Mouse (Mus musculus) yolk sac, embryonic 10.5 days (tissue): ENCODE results near the gene Artn.

ENCODE experiments used
- DNase-seq: peaks from one replicate; pipeline ENCODE4 v3.0.0-alpha.2; 2017; ENCODE audit warnings: low spot score

Artn gene

GRCm38 (mm10) chr4:117929391-117929881 is at the start of gene Artn:
Artn (minus strand) TSS chr4:117929763.
- peak; percentile 61 for DNase-seq

GRCm38 (mm10) chr4:117979181-117979580 is 49.6 kb upstream of the Artn start:
- no peak for DNase-seq

- DNase-seq: no peak
Measured at GRCm38 (mm10) chr4:117978282-117978681, 48.7 kb upstream of the Artn start.

GRCm38 (mm10) chr4:117977841-117978240 is 48.3 kb upstream of the Artn start:
- DNase-seq: no peak

GRCm38 (mm10) chr4:117977371-117977770 is 47.8 kb upstream of the Artn start:
- DNase-seq: no peak

- no peak for DNase-seq
Measured at GRCm38 (mm10) chr4:117975820-117976219, 46.3 kb upstream of the Artn start.

- DNase-seq: no peak
Measured at GRCm38 (mm10) chr4:117974719-117975118, 45.2 kb upstream of the Artn start.

GRCm38 (mm10) chr4:117972999-117973398 is 43.4 kb upstream of the Artn start:
- DNase-seq: no peak

- DNase-seq: peak; percentile 21
Measured at GRCm38 (mm10) chr4:117964346-117965025, 34.9 kb upstream of the Artn start.

GRCm38 (mm10) chr4:117957492-117957891 is 27.9 kb upstream of the Artn start:
- no peak for DNase-seq

GRCm38 (mm10) chr4:117947493-117947892 is 17.9 kb upstream of the Artn start:
- DNase-seq: no peak

- DNase-seq: no peak
Measured at GRCm38 (mm10) chr4:117946639-117947305, 17.2 kb upstream of the Artn start.

GRCm38 (mm10) chr4:117943317-117943716 is 13.8 kb upstream of the Artn start:
- DNase-seq: peak; percentile 10

GRCm38 (mm10) chr4:117936964-117937363 is 7.4 kb upstream of the Artn start:
- no peak for DNase-seq

GRCm38 (mm10) chr4:117934081-117934480 is 4.5 kb upstream of the Artn start:
- no peak for DNase-seq

GRCm38 (mm10) chr4:117933248-117933647 is 3.7 kb upstream of the Artn start:
- DNase-seq: no peak

GRCm38 (mm10) chr4:117928699-117929241 is 793 bp downstream of the Artn start:
- peak; percentile 51 for DNase-seq

- DNase-seq: peak; percentile 28
Measured at GRCm38 (mm10) chr4:117928234-117928633, 1.3 kb downstream of the Artn start.

GRCm38 (mm10) chr4:117926545-117927482 is 2.7 kb downstream of the Artn start:
- peak; percentile 20 for DNase-seq

- no peak for DNase-seq
Measured at GRCm38 (mm10) chr4:117924916-117925315, 4.6 kb downstream of the Artn start.

GRCm38 (mm10) chr4:117923450-117923849 is 6.1 kb downstream of the Artn start:
- DNase-seq: no peak

- no peak for DNase-seq
Measured at GRCm38 (mm10) chr4:117921358-117921757, 8.2 kb downstream of the Artn start.
